Mouse (Mus musculus) lung, adult 2 months (tissue): ENCODE measurements around the gene Dennd4c.

Source experiments
- CTCF ChIP-seq: fragments of 200-500 bp; IDR thresholded peaks from 2 replicates; pipeline ENCODE4 v1.5.1; 2011; ENCODE audit warnings: mild to moderate bottlenecking, low read length, control low read depth; ENCODE audit not compliant: insufficient read depth
- POLR2A ChIP-seq: fragments of 200-500 bp; IDR thresholded peaks from 2 replicates; pipeline ENCODE4 v1.6.1; 2011; ENCODE audit warnings: low read depth, mild to moderate bottlenecking, control low read depth, low read length, borderline replicate concordance; ENCODE audit errors: extremely low read depth

GRCm38 (mm10) chr4:86814850-86815249 is 66.5 kb downstream of the Dennd4c start:
- TF ChIP-seq POLR2A (no peak), CTCF (no peak)
